Mouse (Mus musculus): ENCODE measurements around the gene Ublcp1.

DNA sequence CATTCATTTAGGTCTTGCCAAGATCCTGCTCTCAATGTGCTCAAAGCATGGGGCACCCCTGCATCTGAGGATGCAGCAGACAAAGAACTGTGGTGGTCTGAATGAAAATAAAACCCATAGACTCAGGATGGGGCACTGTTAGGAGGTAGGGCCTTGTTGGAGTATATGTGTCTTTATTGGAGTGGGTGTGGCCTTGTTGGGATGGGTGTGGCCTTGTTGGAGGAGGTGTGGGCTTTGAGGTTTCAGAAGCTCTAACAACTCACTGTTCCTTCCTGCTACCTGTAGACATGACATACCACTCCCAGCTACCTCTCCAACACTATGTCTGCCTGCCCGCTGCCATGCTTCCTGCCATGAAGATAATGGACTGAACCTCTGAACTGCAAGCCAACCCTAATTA lies 18.8 kb upstream of the Ublcp1 start:
- no peak for TF ChIP-seq ELF1 (IDR thresholded peaks at IDR 0.05; ENCODE audit: low read depth, low read length)
- no peak for TF ChIP-seq CTCF (conservative IDR thresholded peaks at IDR 0.05 in 1 of 2, IDR thresholded peaks at IDR 0.05 in 1 of 2; ENCODE audit: low read depth in 2 of 2, low read length in 2 of 2)
- TF ChIP-seq POLR2A (IDR thresholded peaks at IDR 0.05; ENCODE audit: low read depth, low read length) = no peak
- TF ChIP-seq TBP (conservative IDR thresholded peaks at IDR 0.05; ENCODE audit: low read depth, low read length) = no peak
- TF ChIP-seq RAD21 (IDR thresholded peaks at IDR 0.05; ENCODE audit: low read depth, low read length) = no peak
- no peak for TF ChIP-seq ZKSCAN1 (IDR thresholded peaks at IDR 0.05; ENCODE audit: borderline replicate concordance, low read depth, low read length)

Data from CH12.LX (cell line).